Mouse (Mus musculus) liver, postnatal 0 days (tissue): ENCODE results near the gene St6galnac6.

Experiments used
- CTCF ChIP-seq: sonication (generic); IDR thresholded peaks from 2 replicates; pipeline ENCODE4 v1.5.1; 2016; ENCODE audit warnings: antibody characterized with exemption, low read depth
- EP300 ChIP-seq: IDR thresholded peaks from 2 replicates; pipeline ENCODE4 v1.6.1; 2016; ENCODE audit warnings: antibody characterized with exemption, low read depth, mild to moderate bottlenecking

GRCm38 (mm10) chr2:32586871-32587351, 12.6 kb upstream of the St6galnac6 start, which contains the start of gene St6galnac4:
- TF ChIP-seq CTCF, result peak; percentile 63
- no peak for TF ChIP-seq EP300
